Mouse (Mus musculus) right cerebral cortex, postnatal 14 days (tissue): ENCODE measurements around the gene Rspry1.

Experiments
- DNase-seq: peaks from one replicate; pipeline ENCODE4 v3.0.0; 2022

The Rspry1 gene

GRCm38 (mm10) chr8:94601607-94602385, at the start of gene Rspry1, which contains the start of gene Fam192a:
TSS of gene Rspry1 (plus strand) at chr8:94601937.
TSS of gene Fam192a (minus strand) at chr8:94601997.
- peak; percentile 99 for DNase-seq

GRCm38 (mm10) chr8:94552696-94553095, 49.0 kb upstream of the Rspry1 start:
- DNase-seq: no peak

- no peak for DNase-seq
Measured at GRCm38 (mm10) chr8:94557281-94557680, 44.5 kb upstream of the Rspry1 start.

- DNase-seq: no peak
Measured at GRCm38 (mm10) chr8:94561256-94561655, 40.5 kb upstream of the Rspry1 start.

- DNase-seq: no peak
Measured at GRCm38 (mm10) chr8:94564421-94564820, 37.3 kb upstream of the Rspry1 start.

- DNase-seq: no peak
Measured at GRCm38 (mm10) chr8:94566033-94566432, 35.7 kb upstream of the Rspry1 start.

GRCm38 (mm10) chr8:94566446-94567158, 35.1 kb upstream of the Rspry1 start:
- DNase-seq: no peak

- no peak for DNase-seq
Measured at GRCm38 (mm10) chr8:94567159-94567849, 34.4 kb upstream of the Rspry1 start.

GRCm38 (mm10) chr8:94568098-94568497, 33.6 kb upstream of the Rspry1 start:
- DNase-seq: no peak

- no peak for DNase-seq
Measured at GRCm38 (mm10) chr8:94569419-94569818, 32.3 kb upstream of the Rspry1 start.

GRCm38 (mm10) chr8:94571896-94572295, 29.8 kb upstream of the Rspry1 start:
- no peak for DNase-seq

GRCm38 (mm10) chr8:94574159-94574907, 27.4 kb upstream of the Rspry1 start:
- DNase-seq: peak; percentile 81

- no peak for DNase-seq
Measured at GRCm38 (mm10) chr8:94575148-94575547, 26.6 kb upstream of the Rspry1 start.

GRCm38 (mm10) chr8:94581820-94582483, 19.8 kb upstream of the Rspry1 start:
- no peak for DNase-seq

- no peak for DNase-seq
Measured at GRCm38 (mm10) chr8:94582569-94582968, 19.2 kb upstream of the Rspry1 start.

GRCm38 (mm10) chr8:94584238-94584817, 17.4 kb upstream of the Rspry1 start:
- DNase-seq: peak; percentile 54

GRCm38 (mm10) chr8:94591691-94592090, 10.0 kb upstream of the Rspry1 start:
- DNase-seq: no peak

- no peak for DNase-seq
Measured at GRCm38 (mm10) chr8:94594211-94594610, 7.5 kb upstream of the Rspry1 start.

- no peak for DNase-seq
Measured at GRCm38 (mm10) chr8:94600478-94600877, 1.3 kb upstream of the Rspry1 start.

GRCm38 (mm10) chr8:94601034-94601606, 617 bp upstream of the Rspry1 start:
- DNase-seq: peak; percentile 27

GRCm38 (mm10) chr8:94602471-94603131, 864 bp downstream of the Rspry1 start:
- DNase-seq: no peak
